Mouse (Mus musculus): ENCODE measurements at regions not wholly inside any gene's neighbourhood (a gene's known extent, or its start where the extent isn't known, plus 50 kb on each side); places are given as distances from the start of the nearest gene placed in this dataset.

- peak in 1 of 2 experiments; percentile 8 for DNase-seq (ENCODE audit: extremely low spot score in 1 of 2, low spot score in 2 of 2)
- intact Hi-C loops (cut with DNase I): no loop called here
These were observed 100.1 kb upstream of the Gm10192 start for GRCm38 (mm10) chr4:97283099-97283498.

- intact Hi-C loops (cut with DNase I): no loop called here
- no peak for DNase-seq (ENCODE audit: extremely low spot score in 1 of 2, low spot score in 2 of 2)
These were observed 99.7 kb upstream of the Gm10192 start for GRCm38 (mm10) chr4:97282643-97283042.

GRCm38 (mm10) chr4:97281126-97281779 lies 98.3 kb upstream of the Gm10192 start:
- intact Hi-C loops (cut with DNase I): no loop called here
- DNase-seq (ENCODE audit: extremely low spot score in 1 of 2, low spot score in 2 of 2): no peak

- intact Hi-C loops (cut with DNase I): no loop called here
- DNase-seq (ENCODE audit: extremely low spot score in 1 of 2, low spot score in 2 of 2): no peak
These were observed 97.7 kb upstream of the Gm10192 start for GRCm38 (mm10) chr4:97280712-97281111.

- no peak for DNase-seq (ENCODE audit: extremely low spot score in 1 of 2, low spot score in 2 of 2)
- intact Hi-C loops (cut with DNase I): no loop called here
These were observed 54.0 kb upstream of the Gm10192 start for GRCm38 (mm10) chr4:97236945-97237344.

- no peak for DNase-seq (ENCODE audit: extremely low spot score in 1 of 2, low spot score in 2 of 2)
- intact Hi-C loops (cut with DNase I): no loop called here
These were observed 53.4 kb upstream of the Gm10192 start for GRCm38 (mm10) chr4:97236384-97236783.

GRCm38 (mm10) chr4:97235945-97236383 lies 53.0 kb upstream of the Gm10192 start:
- DNase-seq (ENCODE audit: extremely low spot score in 1 of 2, low spot score in 2 of 2): peak in 1 of 2 experiments; percentile 4
- intact Hi-C loops (cut with DNase I): no loop called here

Measured in left cerebral cortex, postnatal 10 days (tissue).